Mouse (Mus musculus) gastrocnemius, postnatal 36 days (tissue): Measurements from ENCODE around the gene Sema3b. TPM values are rescaled to one million over a fixed set of nuclear protein-coding genes. Genes with fewer than 3 reads are reported as not detected.

ENCODE experiments used
- DNase-seq, 2 experiments: peaks; one replicate each; pipeline ENCODE4 v3.0.0; 2022
- intact Hi-C: fragments of 180-260 bp; cut with DNase I; formaldehyde crosslinking; loops from one replicate; pipeline ENCODE4 v1.15.1; 2025
- total RNA-seq, 2 experiments: library from RNA; stranded (reverse); gene quantifications; 2 replicates each; pipeline ENCODE4 v1.2.3; 2021

Sema3b gene
- total RNA-seq, 2 experiments from 2014 or later = 13.1 to 17.5 TPM

DNA sequence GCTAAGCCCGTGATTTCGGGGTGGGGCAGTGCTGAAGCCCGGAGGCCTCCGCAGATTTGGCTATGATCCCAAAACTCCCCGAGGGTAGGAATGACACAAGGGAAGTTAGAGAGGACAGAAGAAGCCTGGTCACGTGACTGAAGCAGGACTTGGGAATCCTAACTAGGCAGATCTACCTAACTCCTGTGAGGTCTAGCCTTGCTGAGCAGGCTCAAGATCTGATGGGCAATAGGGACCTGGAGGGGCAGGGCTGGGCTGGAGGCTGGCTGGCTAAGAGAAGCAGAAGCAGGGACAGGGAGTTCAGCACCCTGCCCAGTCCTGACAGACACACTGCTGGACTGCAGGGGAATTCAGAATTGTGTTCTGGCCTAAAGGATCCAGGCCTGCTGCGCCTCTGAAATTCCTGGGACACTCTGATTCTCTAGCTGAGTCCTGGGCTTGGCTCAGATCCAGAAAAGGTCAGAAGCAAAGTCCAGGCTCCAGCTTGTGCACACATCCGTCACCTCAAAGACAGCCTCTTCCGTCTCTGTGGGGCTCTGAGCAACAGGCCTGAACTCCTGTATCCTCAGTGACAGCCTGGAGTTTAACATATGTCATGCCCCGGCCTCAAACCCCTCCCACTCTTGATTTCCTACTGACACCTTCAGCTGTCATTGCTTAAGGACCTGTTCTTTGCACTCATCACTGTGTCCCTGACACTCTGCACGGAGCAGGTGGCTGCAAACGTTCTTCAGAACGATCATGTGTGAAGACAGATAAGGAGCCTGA, 9.9 kb upstream of the Sema3b start:
- DNase-seq = no peak
- intact Hi-C loops = no loop called here

DNA sequence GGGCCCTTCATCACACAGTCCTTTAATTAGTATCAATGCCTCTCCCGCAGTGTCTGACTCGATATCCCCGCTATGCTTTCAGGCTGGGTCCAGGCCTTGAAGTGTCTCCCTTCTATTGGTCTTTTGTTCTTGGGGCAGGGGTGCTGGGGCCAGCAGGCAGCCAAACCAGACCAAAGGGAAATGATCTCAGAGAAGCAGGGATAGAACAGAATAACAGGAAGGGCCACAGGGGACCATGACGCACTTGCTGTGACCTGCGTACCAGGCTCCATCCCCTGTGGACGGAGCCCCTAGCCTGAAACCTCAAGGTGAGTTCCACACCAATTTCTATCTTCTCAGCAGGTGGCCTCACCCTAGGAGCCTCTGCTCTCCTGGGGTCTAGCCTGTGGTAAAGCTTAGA, 9.1 kb upstream of the Sema3b start:
- intact Hi-C loops = no loop called here
- no peak for DNase-seq

DNA sequence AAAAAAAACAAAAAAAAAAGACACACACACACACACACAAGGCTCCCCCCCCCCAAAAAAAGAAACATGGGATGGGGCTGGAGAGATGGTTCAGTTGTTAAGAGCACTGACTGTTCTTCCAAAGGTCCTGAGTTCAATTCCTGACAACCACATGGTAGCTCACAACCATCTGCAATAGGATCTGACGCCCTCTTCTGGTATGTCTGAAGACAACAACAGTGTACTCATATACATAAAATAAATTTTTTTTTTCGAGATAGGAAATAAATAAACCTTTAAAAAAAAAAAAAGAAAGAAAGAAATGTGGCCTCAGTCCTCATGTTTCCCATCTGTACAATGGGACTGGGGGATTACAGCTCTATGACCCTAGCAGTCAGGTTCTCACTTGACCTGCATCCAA, 8.4 kb upstream of the Sema3b start:
- no peak for DNase-seq
- intact Hi-C loops = no loop called here

DNA sequence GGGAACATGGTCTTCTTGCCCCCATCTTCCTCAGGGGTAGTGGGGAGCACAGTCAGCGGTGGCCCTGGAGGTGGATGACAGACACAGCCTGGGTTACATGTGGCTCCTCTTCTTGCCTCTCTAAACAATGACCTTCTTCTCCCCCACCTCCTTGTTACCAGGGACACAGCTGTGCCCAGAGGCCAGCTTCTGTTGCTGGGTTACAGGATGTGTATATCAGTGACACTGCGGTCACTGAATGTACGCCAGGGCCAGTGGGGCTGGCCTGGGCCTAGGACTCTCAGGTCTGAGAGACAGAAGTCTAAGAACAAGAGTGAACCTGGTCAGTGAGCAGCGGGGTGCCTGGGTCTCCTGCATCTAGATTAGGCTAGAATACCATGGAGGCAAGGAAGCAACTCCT, 6.0 kb upstream of the Sema3b start:
- no peak for DNase-seq
- intact Hi-C loops = no loop called here

DNA sequence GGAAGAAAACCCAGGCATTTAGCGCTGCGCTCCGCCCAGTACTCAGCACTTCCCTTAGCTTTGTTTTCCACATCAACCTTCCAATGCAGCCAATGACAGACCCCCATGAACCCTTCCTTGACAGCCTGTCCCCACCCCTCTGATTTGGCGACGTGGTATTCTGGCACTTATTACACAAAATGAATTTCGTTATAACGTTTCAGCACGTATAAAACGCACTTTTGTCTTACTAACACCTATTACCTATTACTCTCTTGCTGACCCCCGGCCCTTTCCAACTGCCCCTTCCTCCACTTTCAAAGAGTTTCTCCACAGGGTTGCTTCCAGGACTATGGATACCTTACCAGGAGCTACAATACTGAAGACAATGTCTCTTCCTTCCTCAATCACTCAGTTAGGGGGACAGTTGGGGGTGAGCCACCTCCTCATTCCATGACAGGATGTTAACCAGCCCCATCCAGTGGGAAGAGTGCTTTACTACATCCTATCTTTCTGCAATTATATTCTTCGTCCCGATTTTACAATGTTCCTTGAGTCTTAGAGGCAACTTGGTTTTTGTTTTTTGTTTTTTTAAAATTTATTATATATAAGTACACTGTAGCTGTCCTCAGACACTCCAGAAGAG, 4.0 kb upstream of the Sema3b start:
- DNase-seq = no peak
- intact Hi-C loops = loop anchor here (2.0 kb wide), 1 partner anchor 20 kb away; no protein-coding TSS in a partner anchor

DNA sequence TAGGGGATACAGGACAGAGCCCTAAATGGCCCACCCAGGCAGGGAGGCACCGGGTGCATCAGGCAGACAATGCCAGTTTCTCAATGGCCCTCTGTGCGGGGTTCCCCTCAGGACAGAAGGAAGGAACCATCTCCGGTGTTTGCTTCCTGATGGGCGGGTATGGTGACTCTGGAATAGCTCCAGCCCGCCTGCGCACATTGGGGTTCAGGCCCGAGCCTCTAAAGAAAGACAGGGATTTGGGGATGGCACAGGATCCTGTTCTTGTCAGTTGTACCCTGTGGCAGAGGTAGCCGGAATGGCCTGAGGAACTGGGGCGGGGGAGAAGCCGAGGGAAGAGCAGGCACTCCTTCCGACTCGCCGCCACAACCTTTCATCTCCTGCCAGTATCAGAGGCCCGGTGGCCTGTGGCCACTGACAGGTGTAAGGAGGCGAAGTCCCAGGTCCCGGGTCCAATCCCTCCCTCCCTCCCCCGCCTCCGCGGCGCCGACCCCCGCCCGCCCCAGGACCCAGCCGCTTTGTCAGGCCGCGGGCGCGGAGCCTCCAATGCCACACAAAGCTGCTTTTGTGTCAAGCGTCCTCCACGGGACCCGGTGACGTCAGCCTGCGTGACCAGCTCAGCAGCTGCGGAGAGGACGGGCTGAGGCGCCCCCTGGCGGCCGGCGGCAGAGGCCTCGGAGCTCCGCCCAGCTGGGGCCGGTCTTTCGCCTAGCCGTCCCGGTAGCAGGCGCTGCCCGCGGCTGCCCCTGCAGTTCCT, 3.3 kb upstream of the Sema3b start:
- intact Hi-C loops = loop anchor here (2.0 kb wide), 1 partner anchor 20 kb away; no protein-coding TSS in a partner anchor
- DNase-seq = peak; percentile 98

DNA sequence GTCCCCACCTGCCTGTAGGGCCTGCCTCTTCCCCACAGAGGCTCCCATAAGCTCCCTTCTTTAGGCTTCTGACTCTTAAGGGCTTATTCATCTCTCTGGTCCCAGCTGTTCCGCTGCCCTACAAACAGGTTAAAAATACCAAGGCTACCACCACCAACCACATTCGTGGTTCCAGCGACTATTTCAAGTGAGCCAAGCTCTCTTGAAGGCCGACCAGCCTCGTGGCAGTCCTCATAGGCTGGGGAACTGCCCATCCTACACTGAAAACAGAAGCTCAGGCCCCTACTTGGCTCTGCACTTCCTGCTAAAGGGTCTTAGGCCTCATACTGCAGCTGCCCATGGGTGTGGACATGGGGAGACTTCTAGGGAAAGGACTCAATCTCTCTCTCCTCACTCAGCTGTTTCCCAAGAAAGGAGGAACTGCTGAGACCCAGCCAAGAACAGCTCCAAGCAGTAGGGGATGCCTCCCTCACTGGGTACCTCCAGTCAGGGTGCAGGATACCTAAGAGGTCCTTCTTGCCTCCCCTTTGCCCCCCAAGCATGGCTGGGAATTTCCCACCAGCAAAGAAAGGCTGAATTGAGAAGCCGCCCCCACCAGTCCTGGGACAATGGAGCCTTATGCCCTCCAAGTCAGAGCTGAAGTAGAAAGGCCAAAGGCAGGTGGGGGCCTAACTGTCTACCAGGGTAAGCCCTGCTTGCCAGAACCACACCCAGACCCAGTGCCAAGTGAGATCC, 2.6 kb upstream of the Sema3b start:
- intact Hi-C loops = loop anchor here (2.0 kb wide), 1 partner anchor 21 kb away; no protein-coding TSS in a partner anchor
- DNase-seq = no peak

DNA sequence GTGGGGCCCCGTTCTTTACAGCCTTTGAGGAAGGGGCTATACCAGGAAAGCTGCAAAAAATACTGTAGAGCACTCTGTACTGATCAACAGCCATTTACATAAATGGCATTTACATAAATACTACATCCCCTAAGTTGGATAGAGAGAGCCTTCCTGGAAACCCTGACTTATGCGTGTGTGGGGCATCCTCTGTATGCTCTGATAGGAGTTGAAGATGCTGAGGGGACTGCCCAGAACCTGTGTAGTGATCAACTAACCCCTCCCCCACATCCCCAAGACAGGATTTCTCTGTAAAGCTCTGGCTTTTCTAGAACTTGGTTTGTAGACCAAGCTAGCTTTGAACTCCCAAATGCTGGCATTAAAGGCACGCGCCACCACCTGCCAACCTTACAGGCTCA, 403 bp upstream of the Sema3b start:
- no peak for DNase-seq
- intact Hi-C loops = no loop called here

DNA sequence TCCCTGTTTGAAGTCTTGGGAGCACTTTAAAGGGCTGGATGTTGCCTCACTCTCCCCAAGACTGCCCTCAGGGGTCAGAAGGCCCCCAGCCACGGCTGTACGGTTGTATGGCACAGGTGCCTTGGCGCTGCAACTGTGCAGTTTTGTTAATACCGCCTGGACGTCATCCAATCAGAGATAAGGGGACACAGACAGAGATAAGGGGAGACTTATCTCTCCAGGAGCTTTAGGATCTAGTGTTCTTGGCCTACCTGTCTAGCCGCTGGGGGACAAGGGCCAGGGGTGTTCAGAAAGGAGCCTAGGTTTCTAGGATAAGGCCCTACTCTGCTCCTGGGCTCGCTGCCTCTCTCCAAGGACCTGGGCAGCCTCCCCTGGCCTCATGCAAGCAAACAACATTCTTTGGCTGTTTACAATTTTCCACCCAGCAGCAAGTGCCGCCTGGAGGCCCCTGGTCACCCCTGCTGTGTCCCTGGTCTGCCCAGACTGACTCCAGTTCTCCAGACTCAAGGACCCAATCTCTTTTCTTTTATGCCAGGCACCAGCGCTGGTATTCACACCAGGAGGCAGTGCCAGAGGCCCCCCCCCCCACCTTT, 1.3 kb downstream of the Sema3b start:
- no peak for DNase-seq
- intact Hi-C loops = no loop called here

DNA sequence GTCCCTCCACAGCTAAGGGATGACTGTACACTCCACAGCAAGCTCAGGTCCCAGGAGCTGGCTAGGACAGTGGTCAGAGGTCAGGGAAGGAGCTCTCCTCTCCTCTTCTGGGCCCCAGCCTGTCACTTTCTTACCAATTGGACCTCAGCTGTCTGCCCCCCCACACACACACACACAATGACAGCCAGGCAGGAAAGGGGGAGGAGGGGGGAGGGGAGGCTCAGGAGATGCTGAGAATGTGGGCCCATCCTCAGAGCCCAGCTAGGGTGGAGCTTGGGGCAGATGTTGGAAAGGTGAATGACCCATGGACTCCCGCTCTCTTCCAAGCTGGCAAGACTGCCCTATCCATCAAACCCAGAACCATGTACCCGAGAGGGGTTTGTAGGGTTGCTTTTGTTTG, 2.0 kb downstream of the Sema3b start:
- intact Hi-C loops = no loop called here
- no peak for DNase-seq

DNA sequence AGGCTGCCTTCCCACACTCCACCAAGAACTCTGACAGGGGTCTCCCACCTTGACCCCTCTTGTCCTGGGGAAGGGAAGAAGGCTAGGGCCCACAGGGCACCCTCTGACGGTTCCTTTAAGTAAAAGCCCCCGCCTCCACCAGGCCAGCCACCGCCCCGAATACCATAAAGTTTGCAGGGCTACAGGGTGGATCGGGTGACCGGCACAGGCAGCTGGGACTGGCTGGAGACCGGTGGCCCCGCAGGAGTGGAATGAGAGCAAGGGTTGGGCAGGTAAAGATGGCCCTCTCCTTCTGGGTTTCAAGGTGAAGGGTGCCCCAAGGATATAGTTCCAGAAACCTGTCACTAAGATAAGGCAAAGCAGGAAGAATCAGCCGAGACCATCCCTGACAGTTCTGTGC, 2.4 kb downstream of the Sema3b start:
- DNase-seq = peak; percentile 48 to 51
- intact Hi-C loops = no loop called here

DNA sequence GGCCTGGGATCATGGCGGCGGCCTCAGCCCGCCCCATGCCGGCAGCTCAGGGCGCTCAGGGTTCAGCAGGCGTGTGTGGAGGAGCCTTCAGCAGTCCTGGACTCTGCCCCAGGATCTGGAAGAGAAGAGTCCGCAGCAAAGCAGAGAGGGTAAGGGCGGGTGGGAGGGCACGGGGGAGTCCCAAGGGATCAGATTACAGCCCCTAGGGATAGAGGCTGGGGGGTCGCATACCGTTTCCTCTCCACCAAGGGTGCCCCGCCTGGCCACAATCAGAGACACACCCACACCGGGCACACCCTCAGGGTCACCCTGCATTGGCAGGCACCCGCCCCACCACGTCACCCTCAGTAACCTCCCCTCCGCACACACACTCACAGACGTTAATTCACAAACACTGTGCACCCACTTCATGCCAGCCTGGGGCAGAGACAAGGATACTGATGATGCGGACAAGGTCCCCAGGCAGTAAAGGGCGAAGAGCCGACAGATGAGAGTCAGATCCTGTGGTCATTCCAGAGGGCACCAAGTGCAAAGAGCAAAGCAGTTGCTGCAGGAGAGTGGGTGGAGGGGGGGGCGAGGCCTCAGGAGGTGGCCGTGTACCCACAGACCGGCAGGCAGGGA, 3.9 kb downstream of the Sema3b start:
- DNase-seq = no peak
- intact Hi-C loops = no loop called here

DNA sequence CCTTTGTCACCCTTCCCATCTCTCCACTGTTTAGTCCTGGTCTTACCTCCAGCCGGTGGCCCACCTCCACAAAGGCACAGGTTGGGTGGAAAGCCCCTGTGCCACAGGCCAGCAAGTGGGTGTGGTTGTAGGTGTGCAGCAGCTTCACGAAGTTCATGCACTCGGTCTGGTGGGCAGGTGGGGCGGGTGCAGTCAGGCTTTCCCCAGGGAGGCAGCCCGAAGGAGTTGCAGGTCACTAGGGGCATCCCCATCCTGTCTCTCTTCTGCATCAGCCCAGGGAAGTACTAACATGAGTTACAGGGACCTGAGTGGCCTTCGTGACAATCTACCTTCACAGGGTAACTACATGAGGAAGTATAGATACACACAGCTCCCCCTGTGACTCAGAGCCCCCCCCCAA, 5.8 kb downstream of the Sema3b start:
- no peak for DNase-seq
- intact Hi-C loops = no loop called here

DNA sequence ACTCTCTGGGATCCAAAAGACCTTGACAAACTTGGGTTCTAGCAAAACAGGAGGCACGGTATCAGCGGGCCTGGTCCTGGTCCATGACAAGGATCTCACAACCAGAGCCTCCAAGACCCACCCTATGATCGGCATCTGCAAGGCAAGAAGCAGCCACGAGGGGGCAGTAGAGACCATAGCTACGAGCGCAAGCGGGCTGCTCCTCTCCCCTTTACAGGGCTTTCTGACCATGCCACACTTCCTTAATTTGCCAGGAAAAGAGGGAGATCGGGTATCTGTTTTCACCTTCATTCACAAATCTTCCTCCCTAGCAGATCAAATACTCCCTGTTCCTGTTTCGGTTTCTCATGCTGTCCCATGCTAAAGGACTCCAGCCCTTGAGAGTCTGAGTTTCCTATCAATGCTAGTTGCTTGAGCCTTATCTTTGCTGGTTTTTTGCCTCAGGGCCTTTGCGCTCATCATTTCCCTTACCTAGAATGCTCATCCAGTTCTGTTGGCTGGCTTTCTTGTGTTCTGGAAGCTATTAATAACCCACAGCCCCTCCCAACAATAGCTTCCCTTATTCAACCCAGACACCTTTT, 6.9 kb downstream of the Sema3b start:
- intact Hi-C loops = loop anchor here (1.0 kb wide), 1 partner anchor 43 kb away; no protein-coding TSS in a partner anchor
- peak; percentile 93 for DNase-seq

DNA sequence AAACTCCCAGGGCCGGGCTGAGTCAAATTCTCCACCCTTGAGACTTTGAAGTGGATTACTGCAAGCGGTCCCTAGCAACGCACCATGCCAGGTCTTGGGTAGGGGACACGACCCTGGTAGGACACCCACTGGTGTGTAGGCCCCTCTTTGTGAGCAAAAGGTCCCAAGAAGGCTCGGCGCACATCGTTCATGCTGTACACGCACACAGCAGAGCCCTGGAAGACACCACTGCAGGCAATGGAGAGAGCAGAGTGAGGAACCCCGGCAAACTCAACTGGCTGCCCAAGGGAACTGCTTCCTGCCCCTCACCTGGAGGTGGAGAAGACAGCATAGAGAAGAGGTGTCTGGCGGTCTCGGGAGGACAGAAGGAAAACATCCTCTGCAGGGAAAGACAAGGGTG, 7.8 kb downstream of the Sema3b start:
- intact Hi-C loops = loop anchor here (2.0 kb wide), 1 partner anchor 76 kb away; no protein-coding TSS in a partner anchor
- DNase-seq = no peak

DNA sequence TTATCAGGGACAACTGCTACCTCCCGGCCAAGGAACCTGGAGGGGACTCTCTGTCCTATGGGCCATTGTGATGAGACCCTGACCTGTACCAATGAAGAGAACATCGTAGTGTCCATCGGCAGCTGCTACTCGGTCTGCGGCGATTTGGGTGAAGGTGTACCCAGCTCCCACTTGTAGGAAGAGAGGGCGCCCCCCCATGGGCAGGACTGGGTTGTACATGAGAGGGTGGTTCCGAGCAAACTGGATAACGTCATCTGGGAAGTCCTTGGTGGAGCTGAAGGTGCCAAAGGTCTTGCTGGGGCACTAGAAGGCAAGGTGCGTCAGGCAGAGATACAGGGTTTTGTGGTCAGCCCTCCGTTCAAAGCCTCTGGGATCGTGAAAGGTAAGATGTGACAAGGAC, 8.3 kb downstream of the Sema3b start:
- intact Hi-C loops = loop anchor here (2.0 kb wide), 1 partner anchor 76 kb away; no protein-coding TSS in a partner anchor
- no peak for DNase-seq

DNA sequence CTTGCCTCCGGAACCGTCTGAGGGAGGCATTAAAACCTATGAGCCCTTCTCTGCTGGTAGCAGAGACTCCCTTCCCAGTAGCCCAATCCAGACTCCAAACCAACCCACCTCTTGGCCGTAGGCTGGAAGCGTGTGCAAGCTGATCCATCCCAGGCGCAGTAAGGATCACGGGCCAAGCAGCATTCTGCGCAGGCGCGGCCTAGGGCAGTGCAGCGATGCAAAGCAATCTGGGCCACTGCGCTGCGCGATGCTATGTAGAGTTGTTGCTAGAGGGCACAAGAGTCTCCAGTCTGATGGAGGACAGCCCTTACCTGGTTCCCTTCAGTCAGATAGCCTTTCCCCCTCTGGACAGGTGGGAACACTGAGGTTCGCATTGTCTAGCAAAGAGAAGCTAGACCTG, 9.2 kb downstream of the Sema3b start:
- intact Hi-C loops = loop anchor here (2.0 kb wide), 1 partner anchor 77 kb away; no protein-coding TSS in a partner anchor
- no peak for DNase-seq

DNA sequence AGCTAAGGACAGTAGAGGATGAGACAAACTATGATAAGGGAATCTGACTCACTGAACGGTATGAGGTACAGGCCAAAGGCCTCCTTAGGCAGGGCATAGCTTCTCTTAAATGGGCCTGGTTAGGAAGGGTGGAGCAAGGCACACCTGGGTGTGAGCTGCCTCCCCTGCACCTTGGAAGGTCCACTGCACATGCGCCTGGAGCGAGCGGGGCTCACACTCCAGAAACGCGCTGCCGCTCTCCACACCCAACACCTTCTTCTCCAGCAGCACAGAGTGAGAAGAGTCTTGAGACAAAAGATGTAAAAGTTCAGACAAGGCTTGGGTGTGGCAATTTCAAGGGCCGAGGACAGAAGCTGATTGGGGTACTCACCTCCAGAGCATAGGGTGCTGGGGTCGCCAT, 9.6 kb downstream of the Sema3b start:
- intact Hi-C loops = no loop called here

DNA sequence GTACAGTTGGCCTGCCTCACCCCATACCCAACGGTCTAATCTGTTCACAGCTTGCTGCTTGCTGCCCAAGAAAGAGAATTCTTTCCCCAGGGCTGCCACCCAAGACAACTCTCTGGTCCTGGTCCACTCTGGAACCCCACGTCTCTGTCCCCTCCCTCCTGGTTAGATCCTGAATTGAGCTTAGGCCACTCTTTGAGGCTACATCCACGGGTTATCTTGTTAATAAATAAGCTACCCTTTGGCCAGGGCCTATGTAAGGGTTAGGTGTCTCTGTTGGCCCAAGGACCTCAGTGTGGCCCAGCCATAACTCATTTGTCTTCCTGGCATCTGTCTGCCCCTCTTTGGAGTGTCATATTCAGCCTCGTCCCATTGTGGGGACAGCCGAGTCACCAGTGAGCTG, 10.6 kb downstream of the Sema3b start:
- intact Hi-C loops = no loop called here
- no peak for DNase-seq

More for the DNA sequence above, 9.6 kb downstream of the Sema3b start:
- no peak for DNase-seq
